Mouse (Mus musculus) left cerebral cortex, adult 11 months (tissue): ENCODE data around the gene Sesn2.
"Not testable (repeated sequence)": the region's sequence is repeated elsewhere in the genome, so short reads cannot be mapped to it uniquely, and the experiment has no call there.

Experiments
- DNase-seq: peaks from one replicate; pipeline ENCODE4 v3.0.0; 2022; ENCODE audit warnings: low spot score

Sesn2 gene

DNA sequence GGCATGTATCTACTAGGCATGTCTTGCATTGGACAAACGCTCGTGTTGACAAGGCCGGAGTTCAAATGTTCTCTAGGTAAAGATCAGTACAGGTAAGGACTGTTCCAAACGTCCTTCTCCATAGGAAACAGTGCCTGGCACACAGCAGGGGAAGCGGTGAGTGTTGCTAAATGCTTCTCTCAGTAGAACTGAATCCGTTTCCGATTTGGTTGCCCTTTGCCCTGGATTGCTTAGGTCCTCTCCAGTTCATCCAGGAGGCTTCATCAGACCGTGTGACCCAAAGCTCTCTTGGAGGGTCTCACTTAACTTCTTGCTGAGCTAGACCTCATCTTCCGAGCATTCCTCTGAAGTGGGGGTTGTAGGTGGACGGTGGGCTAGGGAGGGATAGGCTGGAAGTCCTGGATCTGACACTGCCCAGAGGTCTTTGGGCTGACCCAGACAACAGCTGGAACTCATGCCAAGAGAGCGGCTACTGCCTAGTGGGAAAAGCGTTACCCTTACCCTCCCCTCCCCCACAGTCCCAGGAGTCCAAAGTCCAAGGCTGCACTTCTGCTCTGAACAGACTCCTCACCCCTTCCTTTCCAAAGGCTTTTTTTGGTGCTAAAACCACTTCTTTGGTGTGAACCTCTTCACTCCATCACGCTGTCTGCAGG, 27.2 kb downstream of the Sesn2 start:
- no peak for DNase-seq

DNA sequence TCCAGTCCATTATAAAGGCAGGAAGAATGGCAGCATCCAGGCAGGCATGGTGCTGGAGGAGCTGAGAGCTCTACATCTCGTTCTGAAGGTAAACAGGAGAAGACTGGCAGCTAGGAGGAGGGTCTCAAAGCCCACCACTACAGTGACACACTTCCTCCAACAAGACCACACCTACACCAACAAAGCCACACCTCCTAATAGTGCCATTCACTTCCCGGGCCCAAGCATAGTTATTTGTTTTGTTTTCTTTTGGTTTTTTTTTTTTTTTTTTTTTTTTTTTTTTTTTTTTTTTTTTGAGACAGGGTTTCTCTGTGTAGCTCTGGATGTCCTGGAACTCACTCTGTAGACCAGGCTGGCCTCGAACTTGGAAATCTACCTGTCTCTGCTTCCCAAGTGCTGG, 28.2 kb downstream of the Sesn2 start:
- not testable (repeated sequence) for DNase-seq

DNA sequence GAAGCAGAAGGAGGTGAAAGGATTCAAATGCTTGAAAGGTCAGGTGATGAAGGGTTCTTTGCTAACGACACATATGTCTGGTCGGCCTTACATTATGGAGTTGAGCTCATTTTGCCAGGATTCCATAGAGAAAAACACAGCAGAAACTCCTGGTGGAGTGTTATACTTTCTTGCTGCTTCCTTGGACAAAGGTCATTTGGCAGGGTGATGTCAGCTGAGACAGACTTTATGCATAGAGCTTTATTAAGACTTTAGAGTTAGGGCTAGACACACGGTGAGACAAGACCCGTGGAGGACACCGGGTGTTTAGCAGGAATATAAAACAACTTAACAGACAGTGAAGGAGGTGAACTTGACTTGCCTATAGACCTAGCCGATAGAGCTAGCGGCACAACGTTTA, 32.5 kb downstream of the Sesn2 start:
- DNase-seq = no peak

DNA sequence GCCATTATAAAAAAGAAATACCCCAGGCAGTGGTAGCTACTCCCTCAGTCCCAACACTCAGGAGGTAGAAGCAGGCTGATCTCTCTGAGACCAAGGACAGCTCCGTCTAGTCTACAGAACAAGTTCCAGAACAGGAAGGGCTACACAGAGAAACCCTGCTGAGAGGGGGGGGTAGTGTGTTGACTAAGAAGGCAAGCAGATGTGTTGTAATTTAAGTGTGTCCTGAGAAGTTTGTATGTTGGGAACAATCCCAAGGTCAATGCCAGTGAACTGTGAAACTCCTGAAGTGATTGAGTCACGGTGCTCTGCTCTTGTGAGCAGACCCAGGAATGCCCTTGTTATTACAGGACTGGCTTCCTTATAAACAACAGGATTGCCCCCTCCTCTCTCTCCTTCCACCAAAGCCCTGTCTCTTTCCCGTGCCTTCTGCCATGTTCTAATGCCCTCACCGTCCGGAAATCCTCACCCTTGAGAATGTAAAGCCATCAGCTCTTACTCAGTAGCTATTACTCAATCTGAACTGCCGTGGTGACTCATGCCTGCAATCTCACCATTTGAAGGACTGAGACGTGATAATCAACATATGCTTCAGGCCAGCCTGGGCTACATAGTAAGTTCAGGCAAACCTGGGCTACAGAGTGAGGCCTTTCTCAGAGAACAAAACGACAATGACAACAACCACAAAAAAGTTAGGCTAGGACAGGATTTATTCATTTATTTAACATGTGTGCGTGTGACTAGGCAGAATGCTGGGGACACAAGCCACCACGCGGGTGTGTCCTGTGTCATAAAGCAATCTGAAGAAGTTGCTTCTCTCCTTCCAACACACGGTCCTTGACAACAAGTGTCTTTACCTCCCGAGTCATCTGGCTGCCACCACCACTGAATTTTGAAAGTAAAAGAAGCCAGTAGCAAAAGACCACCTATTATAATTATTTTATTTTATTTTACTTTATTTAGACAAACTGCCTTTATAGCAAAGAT, 34.1 kb downstream of the Sesn2 start:
- no peak for DNase-seq

DNA sequence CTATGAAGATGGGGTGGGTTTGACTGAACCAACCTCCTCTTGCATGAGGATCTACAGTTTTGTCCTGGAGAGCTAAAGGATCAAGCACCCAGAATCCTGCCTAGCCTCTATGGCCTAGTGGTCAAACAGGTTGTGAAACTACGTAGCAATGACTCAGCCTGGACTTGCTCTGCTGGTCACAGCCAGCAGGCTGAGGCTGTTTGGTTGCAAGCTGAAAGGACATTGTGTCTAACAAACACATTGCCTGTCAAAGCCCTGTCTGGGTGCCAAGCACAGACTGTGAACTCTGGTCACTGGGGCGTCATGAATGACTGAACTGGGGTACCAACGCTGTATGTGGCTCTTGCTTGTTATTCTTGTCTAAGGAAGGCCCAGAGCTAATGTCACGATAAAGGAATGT, 35.7 kb downstream of the Sesn2 start:
- DNase-seq = no peak

DNA sequence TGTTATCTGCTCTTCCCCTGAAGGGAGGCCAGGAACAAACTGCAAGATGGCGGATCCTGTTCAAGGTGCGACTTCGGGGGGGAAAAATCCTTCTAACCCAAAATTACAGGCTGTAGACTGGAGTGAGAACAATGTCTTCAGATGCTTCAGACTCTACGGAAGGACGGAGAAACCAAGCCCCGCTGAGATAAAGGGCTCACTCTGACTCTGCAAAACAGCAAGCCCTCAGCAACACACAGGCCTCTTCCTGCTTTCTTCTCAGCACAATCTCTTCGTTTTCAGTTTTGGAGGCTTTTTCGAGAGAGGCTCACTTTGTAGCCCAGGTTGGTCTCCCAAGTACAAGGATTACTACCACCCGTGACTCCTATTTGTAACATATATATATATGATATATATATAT, 36.9 kb downstream of the Sesn2 start:
- no peak for DNase-seq

DNA sequence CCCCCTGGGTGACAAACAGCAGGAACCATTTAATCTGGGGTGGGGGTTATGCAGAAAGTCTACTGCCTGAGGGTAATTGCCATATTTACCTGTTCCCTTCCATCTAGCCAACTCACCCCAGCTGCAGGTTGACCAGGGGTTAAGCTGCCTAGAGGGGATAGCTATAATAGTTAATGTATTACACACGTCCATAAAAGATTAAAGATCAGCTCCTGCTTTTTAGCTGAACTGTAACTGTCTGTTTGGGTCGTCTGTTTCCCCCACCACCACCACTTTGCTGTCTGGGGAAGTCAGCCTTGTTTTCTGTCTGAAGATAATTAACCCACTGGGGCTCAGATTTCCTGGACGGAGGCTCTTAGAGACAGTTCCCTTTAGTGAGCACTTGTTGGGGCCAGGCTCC, 40.4 kb downstream of the Sesn2 start:
- DNase-seq = no peak

DNA sequence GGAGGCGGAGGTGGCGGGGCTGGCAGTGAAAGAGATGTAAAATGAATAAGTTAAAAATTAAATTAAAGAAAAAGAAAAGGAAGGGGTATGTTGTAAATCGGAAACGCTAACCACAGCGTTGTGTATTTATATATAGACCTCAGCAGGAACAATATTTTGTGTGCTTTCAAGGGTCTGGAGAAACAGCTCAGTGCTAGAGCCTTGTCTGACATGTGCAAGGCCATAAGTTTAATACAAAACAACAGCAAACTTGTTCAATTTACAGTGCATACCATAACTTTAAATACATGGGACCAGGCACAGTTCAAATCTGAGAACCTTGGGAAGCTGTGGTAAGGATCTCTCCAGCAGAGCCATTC, 46.1 kb downstream of the Sesn2 start:
- DNase-seq = peak; percentile 14

DNA sequence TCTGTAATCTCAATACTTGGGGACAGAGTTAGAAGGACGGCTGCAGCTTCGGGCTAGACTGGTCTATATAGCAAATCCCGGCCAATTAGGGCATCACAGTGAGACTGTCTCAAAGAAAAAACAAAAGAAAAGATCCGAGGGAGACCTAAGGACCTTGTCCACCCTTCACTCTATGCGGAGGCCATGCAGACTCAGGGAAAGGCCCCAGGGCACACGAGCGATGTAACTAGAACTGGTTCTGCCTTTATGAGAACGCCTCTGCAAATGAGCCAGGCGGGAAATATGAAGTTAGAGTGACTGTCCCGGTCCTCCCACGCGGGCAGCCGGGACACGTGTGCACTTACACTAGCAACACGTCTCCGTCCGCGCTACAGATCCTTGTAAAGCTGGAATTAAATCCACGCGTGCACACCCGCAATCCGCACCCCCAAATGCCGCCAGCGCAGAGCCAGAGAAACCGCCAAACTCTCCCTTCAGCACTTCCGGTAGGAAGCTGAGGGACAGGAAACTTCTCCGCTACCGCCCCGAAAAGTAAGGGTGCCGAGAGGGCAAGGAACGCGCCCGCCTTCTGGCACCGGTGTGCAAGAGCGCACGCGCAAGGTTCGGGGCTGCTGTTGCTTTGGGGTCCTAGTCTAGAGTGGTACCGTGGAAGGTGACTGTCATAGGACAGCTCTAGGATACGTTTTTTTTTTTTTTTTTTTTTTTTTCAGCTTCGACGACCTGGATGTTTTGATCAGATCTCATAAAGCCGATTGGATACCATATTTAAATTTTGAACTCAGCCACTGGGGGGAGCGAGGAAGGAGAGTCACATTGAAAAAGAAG, 46.7 kb downstream of the Sesn2 start, which contains the start of gene Med18:
Gene Med18, minus strand, starts transcription at position 492 of the 825 bp plus-strand sequence.
- DNase-seq = peak; percentile 86

DNA sequence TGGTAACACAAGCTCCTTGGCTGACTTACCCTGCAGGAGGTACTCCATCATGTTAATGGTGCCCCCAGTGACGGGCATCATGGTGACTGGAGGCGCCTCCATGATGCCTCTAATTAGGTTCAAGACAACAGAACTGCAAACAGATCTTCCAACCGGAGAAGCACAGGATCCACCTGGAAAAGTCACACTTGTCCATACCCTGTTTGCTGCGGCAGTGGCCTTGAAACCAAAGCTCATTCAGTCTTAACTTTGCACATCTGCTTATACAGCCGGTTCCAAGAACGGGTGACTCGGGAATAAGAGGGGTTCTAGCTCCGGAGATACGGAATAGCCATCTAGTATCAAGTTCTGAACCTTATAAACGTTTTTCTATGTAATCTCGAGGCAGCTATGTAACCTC, 47.5 kb downstream of the Sesn2 start:
- no peak for DNase-seq

DNA sequence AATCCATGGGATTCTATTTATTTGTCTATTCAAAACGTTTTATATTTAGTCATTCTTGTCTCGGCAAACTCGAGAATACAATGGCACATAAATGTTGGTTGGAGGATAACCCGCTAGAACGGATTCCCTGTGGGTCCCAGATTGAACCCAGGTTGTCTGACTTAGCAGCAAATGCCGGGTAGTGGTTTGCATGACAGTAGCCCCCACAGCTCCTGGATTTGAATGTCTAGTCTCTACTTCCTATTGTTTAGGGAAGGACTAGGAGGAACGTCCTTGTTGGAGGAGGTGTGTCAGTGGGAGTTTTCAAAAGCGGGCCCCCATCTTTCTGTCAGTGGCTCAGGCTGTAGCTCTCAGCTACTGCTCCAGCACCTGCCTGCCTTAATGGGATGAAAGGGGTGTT, 50.1 kb downstream of the Sesn2 start:
- DNase-seq = no peak

DNA sequence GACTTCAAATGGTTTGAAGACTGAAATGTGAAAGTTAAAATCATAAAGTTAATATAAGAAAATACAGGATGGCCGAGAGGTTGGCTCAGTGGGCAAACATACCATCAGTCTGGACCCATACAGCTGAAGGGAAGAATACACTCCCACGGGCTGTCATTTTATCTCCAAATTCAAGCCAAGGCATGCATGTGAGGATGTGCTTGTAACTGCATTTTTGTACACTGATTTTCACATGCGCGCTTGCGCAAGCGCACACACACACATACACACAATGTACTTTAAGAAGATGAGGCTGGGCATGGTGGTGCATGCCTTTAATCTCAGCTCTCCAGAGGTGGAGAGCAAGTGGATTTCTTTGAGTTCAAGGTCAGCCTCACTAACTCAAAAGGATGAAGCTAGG, 54.7 kb downstream of the Sesn2 start:
- no peak for DNase-seq

DNA sequence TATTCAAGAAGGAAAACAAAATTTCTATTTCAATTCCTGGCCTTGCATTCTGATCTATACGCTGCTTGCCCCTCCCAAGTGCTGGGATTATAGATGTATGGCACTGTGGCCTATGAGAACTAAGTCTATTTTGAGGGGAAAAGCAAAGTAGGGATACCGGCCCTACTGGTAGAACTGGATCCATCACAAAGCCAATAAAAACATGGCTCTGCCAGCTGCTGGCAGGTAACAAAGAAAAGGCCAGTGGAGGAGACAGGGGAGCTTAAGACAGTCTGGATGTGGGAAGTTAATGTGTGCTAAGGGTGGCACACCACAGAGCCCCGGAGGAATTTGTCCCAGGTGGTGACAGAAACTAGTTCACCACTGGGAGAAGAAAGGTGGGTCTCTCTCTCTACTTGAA, 55.2 kb downstream of the Sesn2 start:
- no peak for DNase-seq

DNA sequence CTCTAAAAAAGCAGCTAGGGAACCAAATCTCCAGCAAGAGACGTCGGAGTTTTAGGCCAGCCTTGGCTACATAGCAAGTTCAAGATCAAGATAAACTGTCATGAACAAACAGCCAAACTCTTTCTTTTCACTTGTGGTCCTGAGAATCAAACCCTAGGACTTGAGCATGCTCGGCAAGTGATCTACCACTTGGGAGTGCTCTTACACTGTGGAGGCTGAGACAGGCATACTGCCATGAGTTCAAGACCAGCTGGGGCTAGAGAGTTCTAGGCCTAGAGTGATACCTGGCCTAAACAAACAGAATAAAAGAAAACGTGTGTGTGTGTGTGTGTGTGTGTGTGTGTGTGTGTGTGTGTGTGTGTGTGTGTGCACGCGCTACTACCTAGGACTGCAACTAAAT, 56.1 kb downstream of the Sesn2 start:
- no peak for DNase-seq

DNA sequence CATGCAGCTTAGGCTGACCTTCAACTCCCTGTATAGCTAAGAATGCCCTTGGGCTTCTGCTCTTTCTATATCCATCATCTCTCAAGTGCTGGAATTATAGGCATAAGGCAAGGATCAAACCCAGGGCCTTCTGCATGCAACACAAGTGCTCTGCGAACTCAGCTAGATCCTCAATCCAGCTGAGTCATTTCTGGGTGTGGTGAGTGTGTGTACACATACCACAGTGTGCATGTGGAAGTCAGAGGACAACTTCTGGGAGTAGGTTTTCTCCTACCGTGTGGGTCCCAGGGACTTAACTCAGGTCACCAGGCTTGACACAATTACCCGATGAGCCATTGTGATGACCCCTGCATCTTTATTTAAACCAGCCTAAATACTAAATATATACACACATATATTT, 60.5 kb downstream of the Sesn2 start:
- no peak for DNase-seq

DNA sequence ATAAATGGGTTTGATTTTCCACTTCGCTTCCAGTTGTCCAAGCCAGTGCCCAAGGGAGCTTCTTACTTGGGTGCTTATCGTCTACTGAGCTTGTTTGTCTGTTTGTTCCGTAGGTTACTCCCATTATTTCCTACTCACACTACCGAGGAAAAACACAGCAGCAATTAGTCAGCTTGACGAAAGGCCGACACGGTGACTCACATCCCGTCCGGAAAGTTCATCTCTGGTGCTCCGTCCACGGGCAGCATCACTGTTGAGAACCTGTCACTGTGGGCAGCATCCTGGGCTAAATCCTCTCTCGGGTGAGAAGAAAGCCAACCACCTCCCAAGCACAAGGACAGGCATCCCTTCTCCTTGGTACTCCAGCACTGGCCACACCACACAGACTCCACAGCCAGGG, 64.2 kb downstream of the Sesn2 start:
- DNase-seq = no peak

DNA sequence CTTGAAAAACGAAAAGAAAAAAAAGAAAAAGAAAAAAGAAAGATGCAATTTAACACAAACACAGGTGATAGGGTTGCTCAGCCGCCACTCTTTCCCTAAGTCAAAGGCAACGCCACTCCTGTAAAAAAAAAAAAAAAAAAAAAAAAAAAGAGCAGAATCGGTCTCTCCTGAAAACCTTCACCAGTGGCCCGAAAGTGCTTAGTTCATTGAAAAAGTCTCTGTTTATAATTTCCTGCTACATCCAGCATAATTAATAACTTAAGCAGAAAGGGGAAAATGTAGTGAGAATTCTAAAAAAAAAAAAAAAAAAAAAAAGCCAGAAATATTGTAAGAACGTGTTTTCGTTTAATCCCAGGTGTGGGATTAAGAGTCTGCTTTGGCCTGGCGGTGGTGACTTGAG, 65.8 kb downstream of the Sesn2 start:
- DNase-seq = no peak
